Mouse (Mus musculus) Muller cell, postnatal 12 days (primary cell): ENCODE measurements around the gene Bysl.
A peak's percentile ranks its signal among the peaks of the same experiment; 100 is the strongest.
"Not testable (repeated sequence)": the region's sequence is repeated elsewhere in the genome, so short reads cannot be mapped to it uniquely, and the experiment has no call there.

Experiments used
- DNase-seq: peaks from one replicate; pipeline ENCODE4 v3.0.0-alpha.2; 2015; ENCODE audit errors: inconsistent ontology term

Gene Bysl

DNA sequence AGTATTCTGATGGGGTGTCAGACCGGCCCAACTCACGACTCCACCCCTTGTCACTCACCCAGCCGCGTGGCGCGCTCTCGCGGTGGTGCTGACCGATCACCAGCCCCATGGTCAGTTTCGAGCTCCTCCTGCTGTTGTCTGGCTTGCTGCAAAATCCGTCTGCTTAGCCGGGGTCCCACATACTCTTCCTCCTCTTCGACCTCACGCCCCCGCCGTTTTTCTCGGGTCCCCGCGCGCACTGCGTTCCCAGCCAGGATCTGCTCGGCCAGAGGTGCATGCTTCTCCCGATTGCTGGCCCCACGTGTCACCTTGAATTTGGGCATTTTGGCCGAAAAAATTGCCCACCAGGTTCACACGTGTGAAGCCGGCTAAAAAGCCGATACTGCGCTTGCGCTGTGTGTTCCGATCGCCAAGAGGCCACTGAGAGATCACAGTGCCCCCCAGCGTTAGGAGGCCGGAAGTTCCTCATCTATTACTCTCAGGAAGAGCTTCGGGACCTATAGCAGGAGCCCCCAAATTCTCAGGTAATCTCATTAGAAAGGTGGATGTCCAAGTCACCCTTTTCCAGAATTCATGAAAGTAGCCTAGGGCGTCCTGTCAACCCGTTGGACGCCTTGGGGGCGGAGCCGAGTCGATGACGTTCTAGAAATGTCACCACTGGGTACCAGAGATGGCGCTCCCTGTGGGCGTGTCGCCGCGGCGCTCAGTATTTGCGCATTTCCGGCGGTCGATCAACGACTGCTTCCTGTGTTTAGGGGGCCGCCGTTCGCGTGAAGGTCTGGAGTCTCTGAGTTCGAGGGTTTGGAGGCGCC lies at the start of gene Bysl, which contains the start of the genes Med20 and Gm20517:
Bysl (minus strand) TSS at position 644 of the 812 bp plus-strand sequence.
Med20 (plus strand) TSS at position 734 of the 812 bp plus-strand sequence.
Gm20517 (plus strand) TSS at position 741 of the 812 bp plus-strand sequence.
- DNase-seq = peak; percentile 96

GRCm38 (mm10) chr17:47658741-47659243 lies 47.5 kb upstream of the Bysl start:
- no peak for DNase-seq

DNA sequence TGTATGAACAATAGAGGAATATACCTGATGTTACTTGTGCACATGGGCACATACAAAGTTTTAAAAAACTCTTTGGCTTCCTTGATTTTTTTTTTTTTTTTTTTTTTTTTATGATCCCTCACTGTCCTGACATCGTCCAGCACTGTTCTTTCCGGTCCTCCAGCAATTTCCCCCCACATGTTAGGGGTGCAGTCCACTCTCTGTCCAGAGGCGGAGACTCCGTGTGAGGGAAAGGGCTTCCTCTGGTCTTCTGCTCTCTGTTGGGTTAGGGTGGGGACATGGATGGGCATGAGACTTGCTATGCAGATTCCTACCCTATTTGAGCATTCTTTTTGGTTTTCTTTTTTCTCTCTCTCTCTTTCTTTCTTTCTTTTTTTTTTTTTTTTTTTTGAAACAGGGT lies 46.6 kb upstream of the Bysl start:
- DNase-seq = no peak

DNA sequence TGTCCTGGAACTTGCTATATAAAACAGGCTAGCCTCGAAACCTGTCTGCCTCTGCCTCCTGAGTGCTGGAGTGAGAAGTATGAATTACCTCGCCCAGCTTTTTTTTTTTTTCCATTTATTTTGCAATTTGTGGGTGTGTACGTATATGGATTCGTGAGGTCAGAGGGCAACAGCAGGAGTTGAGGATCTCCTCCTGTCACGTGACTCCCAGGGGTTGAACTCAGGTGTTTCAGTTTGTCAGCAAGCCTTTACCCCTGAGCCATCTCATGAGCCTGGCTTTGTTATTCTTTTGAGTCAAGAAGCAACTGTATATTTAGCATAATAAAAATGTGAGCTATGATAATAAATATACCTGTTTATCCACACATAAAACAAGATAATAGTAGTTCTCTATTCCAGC lies 44.4 kb upstream of the Bysl start:
- DNase-seq = no peak

- not testable (repeated sequence) for DNase-seq
Measured at GRCm38 (mm10) chr17:47654346-47654745, 43.1 kb upstream of the Bysl start.

GRCm38 (mm10) chr17:47651953-47652352 lies 40.7 kb upstream of the Bysl start:
- DNase-seq = no peak

GRCm38 (mm10) chr17:47648966-47649365 lies 37.7 kb upstream of the Bysl start:
- no peak for DNase-seq

- DNase-seq = peak; percentile 70
Measured at GRCm38 (mm10) chr17:47646683-47647082, 35.4 kb upstream of the Bysl start.

- no peak for DNase-seq
Measured at GRCm38 (mm10) chr17:47642992-47643391, 31.7 kb upstream of the Bysl start.

DNA sequence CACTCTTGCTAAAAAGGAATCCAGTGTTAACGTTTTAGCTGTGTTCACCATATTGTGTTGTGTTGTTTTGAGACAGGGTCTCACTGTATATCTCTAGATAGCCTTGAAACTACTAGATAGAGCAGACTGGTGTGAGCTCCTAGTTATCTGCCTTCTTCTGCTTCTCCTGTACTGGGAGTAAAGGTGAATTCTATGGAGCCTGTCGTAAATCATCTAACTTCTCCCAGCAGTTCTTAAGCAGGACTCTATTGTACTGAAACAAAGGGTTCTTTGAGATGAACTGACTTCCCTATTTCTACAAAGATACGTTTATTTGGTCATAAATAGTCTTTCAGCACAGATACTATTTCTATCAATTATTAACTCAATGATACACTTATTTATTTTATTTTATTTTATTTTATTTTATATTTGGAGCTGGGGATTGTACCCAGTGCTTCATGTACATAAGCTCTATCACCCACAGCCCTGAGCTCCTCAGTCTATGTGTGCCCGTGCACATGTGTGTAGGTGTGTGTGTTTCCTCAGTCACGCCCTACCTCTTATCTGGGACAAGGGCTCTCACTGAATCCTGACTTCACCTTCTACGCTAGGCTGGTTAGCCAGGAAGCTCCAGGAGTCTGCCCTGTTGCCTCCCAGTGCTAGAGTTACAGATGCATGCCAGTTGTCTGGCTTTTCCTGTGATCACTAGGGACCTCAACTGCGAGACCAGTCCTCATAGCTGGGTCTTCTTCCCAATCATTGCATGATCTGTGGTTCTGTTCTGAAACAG lies 22.9 kb upstream of the Bysl start:
- DNase-seq = no peak

DNA sequence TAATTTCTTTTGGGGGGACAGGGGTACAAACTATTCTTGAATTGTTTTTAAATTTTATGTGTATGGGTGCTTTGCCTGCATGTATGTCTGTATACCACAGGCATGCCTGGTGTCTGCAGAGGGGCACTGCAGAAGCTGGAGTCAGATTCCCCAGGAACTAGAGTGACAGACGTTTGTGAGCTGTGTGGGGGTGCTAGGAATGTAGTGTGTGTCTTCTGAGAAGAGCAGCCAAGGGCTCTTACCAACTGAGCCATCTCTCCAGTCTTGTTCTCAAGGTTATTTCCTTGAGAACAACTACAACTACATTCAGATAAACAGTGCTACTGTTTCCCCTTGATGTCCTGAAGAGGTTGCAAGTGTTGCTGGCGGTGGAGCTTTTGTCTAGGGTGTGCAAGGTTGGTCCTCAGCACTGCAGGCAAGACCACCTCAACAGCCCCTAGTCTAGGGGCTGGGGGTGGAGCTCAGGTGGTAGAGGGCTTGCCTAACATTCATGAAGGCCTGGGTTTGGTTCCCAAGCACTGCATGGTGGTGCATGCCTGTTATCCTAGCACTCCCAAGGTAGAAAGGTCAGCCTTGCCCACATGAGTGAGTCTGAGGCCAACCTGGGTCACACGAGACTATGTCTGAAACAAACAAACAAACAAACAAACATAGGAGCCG lies 21.0 kb upstream of the Bysl start:
- no peak for DNase-seq

- DNase-seq = peak; percentile 12
Measured at GRCm38 (mm10) chr17:47630678-47631065, 19.4 kb upstream of the Bysl start, which contains the start of gene Usp49. Gene Usp49, plus strand, starts transcription at chr17:47630690.

GRCm38 (mm10) chr17:47629717-47630677 lies 18.7 kb upstream of the Bysl start:
- DNase-seq = no peak

DNA sequence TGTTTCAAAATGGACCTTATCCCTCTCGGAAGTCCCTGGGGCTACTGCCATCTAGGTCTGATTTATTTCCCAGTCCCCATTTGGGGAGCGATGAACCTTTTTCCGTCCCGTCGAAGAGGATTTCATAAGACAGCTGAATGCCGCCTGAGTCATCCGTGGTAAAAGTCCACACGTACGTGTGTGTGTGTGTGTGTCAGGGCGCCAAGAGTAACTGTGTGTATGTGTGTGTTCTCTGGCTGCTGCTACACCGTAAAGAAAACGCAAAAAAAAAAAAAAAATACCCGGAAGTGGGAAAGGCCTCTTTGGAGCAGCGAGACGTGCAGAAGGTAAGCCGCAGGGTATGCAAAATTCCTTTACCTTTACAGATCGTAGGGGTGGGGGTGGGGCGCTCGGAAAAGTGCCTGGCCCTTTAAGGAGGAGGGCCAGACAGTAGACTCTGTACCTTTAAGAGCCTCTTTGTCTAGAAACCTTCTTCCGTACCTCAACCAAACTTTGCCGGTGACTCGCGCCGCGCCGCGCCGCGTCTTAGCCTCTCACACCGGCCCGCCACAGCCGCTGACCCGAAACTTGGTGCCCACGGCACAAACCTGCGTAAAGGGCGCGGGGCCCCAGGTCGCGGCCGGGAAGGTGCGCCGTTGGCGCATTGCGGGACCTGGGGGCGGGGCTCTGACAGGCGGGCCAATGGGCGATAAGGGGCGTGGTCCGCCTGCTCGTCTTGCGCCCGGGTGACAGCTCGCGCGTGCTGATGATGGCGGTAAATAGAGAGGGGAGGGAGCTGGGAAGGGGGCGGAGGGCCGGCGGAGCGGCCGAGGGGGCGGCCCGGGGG lies 17.8 kb upstream of the Bysl start:
- DNase-seq = peak; percentile 98

DNA sequence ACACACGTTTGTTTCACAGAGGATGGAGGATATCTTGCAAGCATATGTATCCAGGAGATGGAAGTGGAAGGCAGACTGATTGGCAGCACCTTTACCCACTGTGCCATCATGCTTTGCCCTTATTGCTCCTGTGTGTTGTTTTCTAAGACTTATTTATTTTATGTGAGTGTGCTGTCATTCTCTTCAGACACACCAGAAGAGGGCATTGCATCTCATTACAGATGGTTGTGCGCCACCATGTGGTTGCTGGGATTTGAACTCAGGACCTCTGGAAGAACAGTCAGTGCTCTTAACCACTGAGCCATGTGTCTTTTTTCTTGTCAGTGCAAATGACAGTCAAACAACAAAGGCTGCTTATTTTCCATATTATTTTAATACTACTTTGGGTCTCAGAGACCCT lies 16.5 kb upstream of the Bysl start:
- DNase-seq = no peak

DNA sequence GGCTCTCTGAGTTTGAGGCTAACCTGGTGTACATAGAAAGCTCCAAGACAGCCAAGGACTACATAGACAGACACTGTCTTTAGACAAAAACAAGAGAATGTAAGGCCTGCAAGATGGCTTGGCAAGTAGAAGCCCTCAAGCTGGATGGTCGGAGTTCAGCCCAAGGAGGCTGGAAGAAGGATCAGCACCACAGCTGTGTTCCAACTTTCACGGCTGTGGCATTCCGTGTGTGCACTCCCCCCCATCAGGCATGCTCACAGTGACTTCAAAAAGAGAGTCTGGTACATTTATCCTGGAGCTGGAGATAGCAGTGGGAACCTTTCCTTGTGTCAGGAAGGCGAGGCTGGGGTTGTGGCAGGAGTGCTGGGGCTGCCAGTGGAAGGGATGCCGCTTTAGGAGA lies 14.7 kb upstream of the Bysl start:
- no peak for DNase-seq

DNA sequence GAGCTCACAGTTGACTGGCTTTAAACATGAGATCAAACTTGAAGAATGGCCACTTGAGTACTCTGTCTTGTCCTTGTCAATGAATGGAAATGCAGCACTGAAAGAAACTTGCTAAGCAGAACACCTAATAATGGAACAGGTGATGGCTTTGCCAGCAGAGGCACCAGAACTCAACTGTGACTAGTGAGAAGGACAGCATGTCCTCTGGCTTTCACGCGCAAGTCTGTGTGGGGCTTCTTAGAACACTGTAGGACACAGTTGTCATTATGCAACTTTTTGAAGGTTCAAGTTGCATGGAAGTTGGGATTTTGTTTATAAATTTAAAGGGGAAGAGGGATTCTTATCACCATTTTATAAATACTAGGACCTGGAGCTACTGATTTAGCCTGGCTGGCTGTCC lies 13.8 kb upstream of the Bysl start:
- no peak for DNase-seq

DNA sequence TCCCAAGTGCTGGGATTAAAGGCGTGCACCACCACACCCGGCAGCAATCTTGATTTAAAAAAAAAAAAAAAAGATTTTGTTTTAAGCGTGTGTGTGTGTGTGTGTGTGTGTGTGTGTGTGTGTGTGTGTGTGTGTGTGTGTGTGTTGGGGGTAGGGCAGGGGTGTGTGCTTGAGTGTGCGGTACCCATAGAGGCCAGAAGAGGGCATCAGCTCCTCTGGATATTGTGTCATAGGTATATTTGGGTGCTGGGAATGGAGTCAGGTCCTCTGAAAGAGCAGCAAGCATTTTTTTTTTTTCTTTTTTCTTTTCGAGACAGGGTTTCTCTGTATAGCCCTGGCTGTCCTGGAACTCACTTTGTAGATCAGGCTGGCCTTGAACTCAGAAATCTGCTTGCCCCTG lies 13.3 kb upstream of the Bysl start:
- not testable (repeated sequence) for DNase-seq

DNA sequence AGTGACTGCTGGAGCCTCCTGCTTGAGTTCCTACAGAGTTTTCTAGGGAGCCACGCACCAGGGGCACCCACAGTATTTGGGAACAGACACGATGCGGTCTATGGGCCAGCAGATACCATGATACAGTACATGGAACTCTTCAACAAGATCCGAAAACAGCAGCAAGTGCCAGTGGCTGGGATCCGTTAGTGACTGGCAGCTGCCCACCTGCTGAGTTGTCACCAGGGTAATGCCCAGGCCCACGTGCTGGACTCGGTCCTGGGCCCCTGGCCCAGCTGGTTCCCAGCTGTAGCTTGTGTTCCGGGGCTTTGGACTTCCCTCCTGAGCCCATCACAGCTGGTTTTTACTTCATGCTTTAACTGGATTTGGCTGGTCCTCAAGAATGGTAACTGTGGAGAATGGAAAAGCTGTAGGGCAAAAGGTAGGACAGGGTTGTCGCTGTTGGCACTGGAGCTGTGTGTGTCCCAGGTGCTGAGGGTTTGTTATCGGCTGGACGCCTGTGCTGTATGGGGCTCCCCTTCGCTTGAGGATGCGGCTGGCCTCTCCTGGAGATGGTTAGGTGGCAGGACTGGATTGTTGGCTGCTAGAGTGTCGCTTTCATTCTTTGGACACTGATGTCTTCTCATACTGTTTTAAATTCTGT lies 11.7 kb upstream of the Bysl start:
- no peak for DNase-seq
